Mouse (Mus musculus) ovary, adult 18-20 months (tissue): Measurements from ENCODE around the gene St8sia6.

Experiments
- DNase-seq: peaks from one replicate; pipeline ENCODE4 v3.0.0; 2022; ENCODE audit warnings: low spot score, mixed read lengths

St8sia6 gene

GRCm38 (mm10) chr2:13760366-13760765, 33.5 kb downstream of the St8sia6 start:
- no peak for DNase-seq

- no peak for DNase-seq
Measured at GRCm38 (mm10) chr2:13757412-13757811, 36.5 kb downstream of the St8sia6 start.

- DNase-seq = no peak
Measured at GRCm38 (mm10) chr2:13755733-13756132, 38.1 kb downstream of the St8sia6 start.

- DNase-seq = no peak
Measured at GRCm38 (mm10) chr2:13751691-13752090, 42.2 kb downstream of the St8sia6 start.

- no peak for DNase-seq
Measured at GRCm38 (mm10) chr2:13750777-13751176, 43.1 kb downstream of the St8sia6 start.

GRCm38 (mm10) chr2:13750089-13750488, 43.8 kb downstream of the St8sia6 start:
- no peak for DNase-seq

- no peak for DNase-seq
Measured at GRCm38 (mm10) chr2:13749176-13749575, 44.7 kb downstream of the St8sia6 start.

- no peak for DNase-seq
Measured at GRCm38 (mm10) chr2:13747576-13747975, 46.3 kb downstream of the St8sia6 start.

- no peak for DNase-seq
Measured at GRCm38 (mm10) chr2:13746023-13746422, 47.8 kb downstream of the St8sia6 start.

GRCm38 (mm10) chr2:13738704-13739103, 55.2 kb downstream of the St8sia6 start:
- DNase-seq = no peak

- DNase-seq = no peak
Measured at GRCm38 (mm10) chr2:13727901-13728300, 66.0 kb downstream of the St8sia6 start.

GRCm38 (mm10) chr2:13725592-13725991, 68.3 kb downstream of the St8sia6 start:
- no peak for DNase-seq

GRCm38 (mm10) chr2:13722241-13722640, 71.6 kb downstream of the St8sia6 start:
- no peak for DNase-seq

- DNase-seq = no peak
Measured at GRCm38 (mm10) chr2:13718628-13719185, 75.2 kb downstream of the St8sia6 start.

GRCm38 (mm10) chr2:13708785-13709184, 85.1 kb downstream of the St8sia6 start:
- DNase-seq = no peak

GRCm38 (mm10) chr2:13697514-13697913, 96.3 kb downstream of the St8sia6 start:
- no peak for DNase-seq

GRCm38 (mm10) chr2:13694417-13694816, 99.4 kb downstream of the St8sia6 start:
- no peak for DNase-seq

- DNase-seq = no peak
Measured at GRCm38 (mm10) chr2:13684380-13684779, 109.5 kb downstream of the St8sia6 start.

GRCm38 (mm10) chr2:13683205-13683570, 110.7 kb downstream of the St8sia6 start:
- DNase-seq = no peak

- DNase-seq = no peak
Measured at GRCm38 (mm10) chr2:13682488-13683204, 111.2 kb downstream of the St8sia6 start.

- no peak for DNase-seq
Measured at GRCm38 (mm10) chr2:13672946-13673345, 120.9 kb downstream of the St8sia6 start.

- no peak for DNase-seq
Measured at GRCm38 (mm10) chr2:13672426-13672825, 121.4 kb downstream of the St8sia6 start.

GRCm38 (mm10) chr2:13634866-13635265, 159.0 kb downstream of the St8sia6 start:
- no peak for DNase-seq
